Mouse (Mus musculus) hindbrain, embryonic 16.5 days (tissue): ENCODE data around the gene Pnmal1. TPM values are rescaled to one million over a fixed set of nuclear protein-coding genes. Genes with fewer than 3 reads are reported as not detected.

Source experiments
- ATAC-seq: fragments of 200-750 bp; cut with Nextera tagmentation; 2 replicates; pipeline ENCODE4 v1.8.0; 2017; ENCODE audit warnings: moderate TSS enrichment, moderate library complexity
- H3K27ac ChIP-seq: fragments of 300-500 bp; sonication (generic); 2 replicates; pipeline ENCODE4 v1.5.1; 2014; ENCODE audit warnings: low read depth, mild to moderate bottlenecking, control low read depth, low read length, moderate library complexity
- H3K27me3 ChIP-seq: fragments of 300-500 bp; sonication (generic); replicated peaks from 2 replicates; pipeline ENCODE4 v1.6.1; 2014; ENCODE audit warnings: low read length; ENCODE audit not compliant: control insufficient read depth, insufficient read depth
- H3K36me3 ChIP-seq: fragments of 300-500 bp; sonication (generic); 2 replicates; pipeline ENCODE4 v1.6.1; 2014; ENCODE audit warnings: mild to moderate bottlenecking, low read length, moderate library complexity, mixed read lengths; ENCODE audit not compliant: control insufficient read depth, insufficient read depth
- H3K4me1 ChIP-seq: fragments of 300-500 bp; sonication (generic); 2 replicates; pipeline ENCODE4 v1.6.1; 2014; ENCODE audit warnings: low read depth, low read length; ENCODE audit not compliant: control insufficient read depth, insufficient read depth
- H3K4me2 ChIP-seq: fragments of 300-500 bp; sonication (generic); 2 replicates; pipeline ENCODE4 v1.6.1; 2014; ENCODE audit warnings: mild to moderate bottlenecking, low read length, control low read depth, moderate library complexity
- H3K4me3 ChIP-seq: fragments of 300-500 bp; sonication (generic); 2 replicates; pipeline ENCODE4 v1.5.1; 2014; ENCODE audit warnings: mild to moderate bottlenecking, low read length, control low read depth, moderate library complexity
- H3K9ac ChIP-seq: fragments of 300-500 bp; sonication (generic); 2 replicates; pipeline ENCODE4 v1.6.1; 2014; ENCODE audit warnings: low read depth, mild to moderate bottlenecking, control low read depth, low read length, moderate library complexity
- H3K9me3 ChIP-seq: fragments of 300-500 bp; sonication (generic); 2 replicates; pipeline ENCODE4 v1.6.1; 2014; ENCODE audit warnings: mild to moderate bottlenecking, low read length, moderate library complexity; ENCODE audit not compliant: control insufficient read depth
- WGBS: fragments of 180-500 bp; shearing (Covaris S2); extraction: QIAGEN DNeasy Blood & Tissue Kit; methylation state at CpG from one replicate; pipeline ENCODE4 v1.1.7; 2014; 5-methylcytosine and 5-hydroxymethylcytosine counted together
- polyA plus RNA-seq: library from polyadenylated mRNA; unstranded; fragments of >200 nt; fragmentation: Nextera tagmentation; extraction: Ambion mirVana; gene quantifications from 2 replicates; pipeline ENCODE4 v1.2.1, GENCODE M21; 2015

Pnmal1 gene
- polyA plus RNA-seq, 1 experiment from 2014 or later, result 57.4 TPM

DNA sequence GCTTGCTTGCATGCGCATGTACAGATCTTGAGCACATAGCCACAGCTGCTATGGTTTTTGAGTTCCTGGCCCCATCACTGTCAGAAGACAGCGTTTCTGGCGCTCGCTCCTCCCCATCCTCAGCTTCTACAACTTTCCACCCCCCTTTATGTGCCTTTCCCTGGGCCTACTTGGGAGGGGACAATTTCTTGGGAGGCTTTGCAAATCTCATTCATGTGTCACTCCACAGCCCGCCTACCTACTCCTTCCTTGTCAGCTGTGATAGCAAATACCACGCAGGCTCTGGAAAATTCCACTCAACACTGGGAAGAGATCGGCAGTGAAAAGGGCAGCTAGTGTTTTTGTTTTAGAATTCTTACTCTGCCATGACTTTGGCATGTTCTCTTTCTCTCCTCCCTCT lies 19.2 kb upstream of the Pnmal1 start:
- Histone ChIP-seq H3K4me1 (peaks cover 29% of the 10 kb centered on the region), H3K36me3 (no peaks in the 10 kb centered on the region), H3K9ac (no peak overlapping the region), H3K27me3 (no peaks in the 10 kb centered on the region), H3K4me3 (no peak overlapping the region), H3K9me3 (no peaks in the 10 kb centered on the region), H3K4me2 (no peak overlapping the region), H3K27ac (peak overlapping the region; percentile 62)
- ATAC-seq, result no peak
- WGBS, result 32% methylated on average over 7 of the region's 7 CpGs

DNA sequence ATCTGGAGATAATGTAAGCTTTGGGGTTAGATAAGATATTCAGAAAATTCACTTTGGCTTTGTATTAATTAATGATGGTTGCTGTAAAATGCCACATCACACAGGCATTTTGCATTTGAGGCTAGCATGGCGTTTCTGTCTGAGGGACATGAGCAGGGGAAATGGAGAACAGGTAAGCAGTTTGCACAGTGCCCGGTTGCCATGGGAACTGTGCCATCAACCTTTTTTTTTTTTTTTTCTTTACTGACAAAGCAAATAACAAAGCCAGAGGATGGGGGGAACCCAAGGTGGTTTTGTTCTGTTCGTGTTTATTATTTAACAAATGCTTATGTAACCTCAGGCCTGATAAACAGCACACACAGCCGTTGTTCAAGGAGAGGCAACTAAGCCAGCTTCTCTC lies 16.6 kb upstream of the Pnmal1 start:
- H3K4me1 ChIP-seq, result peaks cover 40% of the 10 kb centered on the region
- no peak overlapping the region for H3K9ac ChIP-seq
- ATAC-seq, result no peak
- no peak overlapping the region for H3K4me3 ChIP-seq
- H3K27ac ChIP-seq, result peak overlapping the region; percentile 93
- no peaks in the 10 kb centered on the region for H3K9me3 ChIP-seq
- no peaks in the 10 kb centered on the region for H3K27me3 ChIP-seq
- H3K4me2 ChIP-seq, result no peak overlapping the region
- H3K36me3 ChIP-seq, result no peaks in the 10 kb centered on the region
- 26% methylated on average over 4 of the region's 4 CpGs for WGBS

GRCm38 (mm10) chr7:16944061-16944807 lies 15.2 kb upstream of the Pnmal1 start, which contains the start of gene Pnmal2:
Pnmal2 (plus strand) TSS chr7:16944682.
- peaks cover 47% of the 10 kb centered on the region for H3K4me1 ChIP-seq
- H3K4me3 ChIP-seq, result peak within 1 kb of the TSS; percentile 73
- WGBS, result 12% methylated on average over 31 of the region's 36 CpGs
- peak within 1 kb of the TSS; percentile 94 for H3K4me2 ChIP-seq
- peak within 1 kb of the TSS; percentile 93 for H3K27ac ChIP-seq
- H3K9me3 ChIP-seq, result no peaks in the 10 kb centered on the region
- peak; percentile 88 for ATAC-seq
- no peaks in the 10 kb centered on the region for H3K36me3 ChIP-seq
- peak within 1 kb of the TSS; percentile 93 for H3K9ac ChIP-seq
- H3K27me3 ChIP-seq, result no peaks in the 10 kb centered on the region

GRCm38 (mm10) chr7:16944808-16945315 lies 14.6 kb upstream of the Pnmal1 start:
- H3K9ac ChIP-seq, result peak overlapping the region; percentile 93
- no peaks in the 10 kb centered on the region for H3K9me3 ChIP-seq
- H3K4me1 ChIP-seq, result peaks cover 51% of the 10 kb centered on the region
- H3K4me3 ChIP-seq, result peak overlapping the region; percentile 73
- no peaks in the 10 kb centered on the region for H3K27me3 ChIP-seq
- peak overlapping the region; percentile 94 for H3K4me2 ChIP-seq
- 1% methylated on average over 22 of the region's 22 CpGs for WGBS
- H3K36me3 ChIP-seq, result no peaks in the 10 kb centered on the region
- ATAC-seq, result no peak; the same call in 1 of the 2 replicates
- peak overlapping the region; percentile 93 for H3K27ac ChIP-seq

GRCm38 (mm10) chr7:16945419-16945818 lies 14.1 kb upstream of the Pnmal1 start:
- peak overlapping the region; percentile 73 for H3K4me3 ChIP-seq
- H3K27ac ChIP-seq, result peak overlapping the region; percentile 93
- H3K27me3 ChIP-seq, result no peaks in the 10 kb centered on the region
- 6% methylated on average over 17 of the region's 17 CpGs for WGBS
- no peak for ATAC-seq
- peaks cover 48% of the 10 kb centered on the region for H3K4me1 ChIP-seq
- H3K36me3 ChIP-seq, result no peaks in the 10 kb centered on the region
- H3K9me3 ChIP-seq, result no peaks in the 10 kb centered on the region
- H3K9ac ChIP-seq, result peak overlapping the region; percentile 93
- peak overlapping the region; percentile 94 for H3K4me2 ChIP-seq

DNA sequence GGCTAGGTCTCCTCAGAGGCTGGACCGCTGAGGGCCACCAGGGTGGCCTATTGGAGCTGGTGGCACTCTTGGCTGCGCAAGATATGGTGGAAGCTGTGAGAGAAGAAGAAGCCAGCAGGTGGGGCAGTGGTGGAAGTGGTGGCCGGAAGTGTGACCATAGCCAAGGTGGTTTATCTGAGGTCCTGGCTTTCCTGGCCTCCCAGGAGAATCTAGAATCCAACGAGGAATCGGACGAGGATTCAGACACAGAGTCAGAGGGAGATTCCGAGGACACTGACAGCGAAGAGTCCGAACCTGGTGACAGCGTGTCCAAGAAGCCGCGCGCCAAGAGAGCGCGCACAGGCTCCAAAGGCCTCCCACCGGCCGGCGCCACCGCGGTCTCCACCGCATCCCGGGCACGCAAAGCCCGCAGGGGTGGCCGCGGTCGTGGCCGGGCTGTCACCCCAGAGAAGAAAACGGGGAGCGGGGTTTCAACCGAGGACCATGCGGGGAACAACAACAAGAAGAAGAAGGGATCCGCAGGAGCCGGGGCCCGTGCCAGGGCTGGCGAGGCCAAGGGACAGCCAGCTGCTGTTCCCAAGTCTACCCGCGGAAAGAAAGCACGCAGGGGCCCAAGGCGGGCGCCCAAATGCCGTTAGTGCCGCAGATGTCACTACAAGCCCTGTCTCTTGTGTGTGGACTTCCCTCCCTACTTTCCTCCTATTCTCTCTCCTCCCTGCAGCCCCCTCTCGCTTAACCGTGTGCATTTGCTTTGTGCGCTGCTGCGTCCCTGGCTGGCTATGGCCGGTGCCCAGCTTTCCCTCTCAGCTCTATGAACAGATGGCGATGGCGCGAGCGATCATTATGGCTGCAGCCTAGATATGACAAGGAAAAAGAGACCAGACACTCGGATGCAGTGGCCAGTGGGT lies 12.8 kb upstream of the Pnmal1 start:
- no peaks in the 10 kb centered on the region for H3K9me3 ChIP-seq
- H3K27me3 ChIP-seq, result no peaks in the 10 kb centered on the region
- peak overlapping the region; percentile 94 for H3K4me2 ChIP-seq
- no peaks in the 10 kb centered on the region for H3K36me3 ChIP-seq
- WGBS, result 1% methylated on average over 53 of the region's 53 CpGs
- H3K27ac ChIP-seq, result peak overlapping the region; percentile 93
- peaks cover 43% of the 10 kb centered on the region for H3K4me1 ChIP-seq
- H3K4me3 ChIP-seq, result peak overlapping the region; percentile 73
- ATAC-seq, result no peak
- peak overlapping the region; percentile 93 for H3K9ac ChIP-seq

DNA sequence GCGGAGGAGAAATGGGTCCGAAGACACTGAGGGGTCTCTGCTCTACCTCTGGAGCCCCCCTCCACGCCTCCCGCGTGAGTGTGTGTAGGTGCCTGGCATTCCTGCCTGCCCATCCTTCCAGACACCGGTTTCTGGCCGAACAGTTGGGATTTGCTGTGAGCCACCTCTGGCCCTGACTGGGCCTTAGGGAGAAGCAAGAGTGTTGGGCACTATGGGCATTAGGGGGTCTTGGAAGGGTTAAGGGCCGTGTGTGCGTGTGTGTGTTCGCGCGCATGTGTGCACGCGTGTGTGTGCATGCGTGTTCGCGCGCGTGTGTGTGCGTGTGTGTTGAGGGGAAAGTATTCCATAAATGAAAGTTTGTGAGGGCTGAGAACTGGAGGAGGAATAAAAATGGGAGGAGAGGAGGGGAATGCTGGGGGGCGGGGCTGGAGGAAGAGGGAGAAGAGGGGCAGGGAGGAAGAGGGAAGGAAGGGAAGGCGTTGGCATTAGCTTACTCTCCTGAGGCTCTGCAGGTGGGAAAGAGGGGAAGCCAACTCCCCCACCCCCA lies 12.1 kb upstream of the Pnmal1 start:
- peaks cover 43% of the 10 kb centered on the region for H3K4me1 ChIP-seq
- peak overlapping the region; percentile 93 for H3K9ac ChIP-seq
- H3K9me3 ChIP-seq, result no peaks in the 10 kb centered on the region
- peak overlapping the region; percentile 94 for H3K4me2 ChIP-seq
- ATAC-seq, result no peak
- peak overlapping the region; percentile 93 for H3K27ac ChIP-seq
- no peaks in the 10 kb centered on the region for H3K27me3 ChIP-seq
- H3K4me3 ChIP-seq, result peak overlapping the region; percentile 73
- 15% methylated on average over 21 of the region's 22 CpGs for WGBS
- H3K36me3 ChIP-seq, result no peaks in the 10 kb centered on the region

- WGBS, result 1% methylated on average over 4 of the region's 4 CpGs
- H3K27me3 ChIP-seq, result no peaks in the 10 kb centered on the region
- peak; percentile 1; the same call in 1 of the 2 replicates for ATAC-seq
Measured at GRCm38 (mm10) chr7:16947959-16948361, 11.5 kb upstream of the Pnmal1 start.

More at GRCm38 (mm10) chr7:16947959-16948361, 11.5 kb upstream of the Pnmal1 start:
- Histone ChIP-seq H3K4me3 (peak overlapping the region; percentile 73), H3K9me3 (no peaks in the 10 kb centered on the region), H3K4me1 (peaks cover 43% of the 10 kb centered on the region), H3K4me2 (peak overlapping the region; percentile 94), H3K27ac (peak overlapping the region; percentile 93), H3K36me3 (no peaks in the 10 kb centered on the region), H3K9ac (peak overlapping the region; percentile 93)
